Mouse (Mus musculus) left cerebral cortex, postnatal 36 days (tissue): ENCODE results near the gene Gins2. TPM values are rescaled to one million over a fixed set of nuclear protein-coding genes. Genes with fewer than 3 reads are reported as not detected.
A peak's percentile ranks its signal among the peaks of the same experiment; 100 is the strongest.

ENCODE experiments used
- DNase-seq, 2 experiments: peaks; one replicate each; pipeline ENCODE4 v3.0.0; 2021 to 2022; ENCODE audit warnings: low spot score in 2 of 2, mixed read lengths in 1 of 2
- intact Hi-C: fragments of 180-260 bp; cut with DNase I; formaldehyde crosslinking; loops from one replicate; pipeline ENCODE4 v1.15.1; 2025
- total RNA-seq, 2 experiments: library from RNA; stranded (reverse); gene quantifications; 2 replicates each; pipeline ENCODE4 v1.2.3; 2021

Gins2 gene
- total RNA-seq, 2 experiments from 2014 or later, result 0.74 to 1.8 TPM

DNA sequence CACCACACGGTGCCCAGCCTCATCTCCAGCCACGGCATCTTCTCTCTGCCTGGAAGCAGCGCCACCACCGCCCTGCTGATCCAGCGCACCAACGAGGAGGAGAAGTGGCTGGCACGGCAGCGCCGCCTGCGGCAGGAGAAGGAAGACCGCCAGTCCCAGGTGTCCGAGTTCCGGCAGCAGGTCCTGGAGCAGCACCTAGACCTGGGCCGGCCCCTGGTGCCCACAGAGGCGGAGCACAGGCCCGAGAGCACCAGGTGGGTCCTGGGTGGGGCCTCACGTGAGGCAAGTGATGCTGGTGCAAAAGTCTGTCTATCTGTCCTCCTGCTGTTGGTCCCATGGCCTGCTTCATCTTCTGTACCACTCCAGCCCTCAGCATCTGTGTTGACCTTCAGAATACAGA is 20.0 kb downstream of the Gins2 start:
- intact Hi-C loops, result no loop called here
- DNase-seq, result no peak

DNA sequence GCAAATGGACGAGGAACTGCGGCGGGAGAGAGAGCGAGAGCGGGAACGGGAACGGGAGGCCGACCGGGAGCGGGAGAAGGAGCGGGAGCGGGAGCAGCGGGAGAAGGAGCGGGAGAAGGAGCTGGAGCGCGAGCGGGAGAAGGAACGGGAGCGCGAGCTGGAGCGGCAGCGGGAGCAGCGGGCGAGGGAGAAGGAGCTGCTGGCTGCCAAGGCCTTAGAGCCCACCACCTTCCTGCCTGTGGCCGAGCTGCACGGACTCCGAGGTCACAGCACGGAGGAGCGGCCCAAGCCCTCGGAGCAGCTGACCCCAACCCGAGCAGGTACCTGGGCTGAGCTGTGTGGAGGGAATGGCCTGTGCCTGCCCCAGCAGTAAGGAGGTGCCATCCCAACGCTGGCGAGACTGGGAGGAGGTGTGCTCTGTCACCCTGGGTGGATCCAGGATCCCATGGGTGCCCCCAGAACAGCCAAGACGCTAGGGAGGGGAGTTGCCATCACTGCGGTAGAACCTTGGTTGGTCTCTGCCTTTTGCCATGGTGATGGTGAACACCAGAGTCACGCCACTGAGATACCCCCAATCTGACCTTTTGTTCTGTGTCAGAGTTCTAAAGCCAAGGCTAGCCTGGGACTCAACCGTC is 20.8 kb downstream of the Gins2 start:
- intact Hi-C loops, result no loop called here
- no peak for DNase-seq

DNA sequence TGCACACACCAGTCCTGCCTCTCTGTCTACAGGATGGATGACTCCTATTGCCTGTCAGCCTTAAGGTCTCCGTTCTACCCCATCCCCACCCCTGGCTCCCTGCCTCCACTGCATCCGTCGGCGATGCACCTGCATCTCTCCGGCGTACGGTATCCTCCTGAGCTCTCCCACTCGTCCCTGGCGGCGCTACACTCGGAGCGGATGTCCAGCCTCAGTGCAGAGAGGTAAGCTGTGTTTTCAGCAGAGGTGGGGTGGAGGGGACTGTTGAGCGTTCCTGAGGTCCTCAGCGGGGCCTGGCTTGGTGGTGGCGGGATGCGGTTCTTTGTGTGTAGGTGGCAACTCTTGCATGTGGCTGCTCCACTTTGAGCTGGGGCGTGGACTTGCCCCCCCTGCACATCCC is 21.4 kb downstream of the Gins2 start:
- DNase-seq, result no peak

DNA sequence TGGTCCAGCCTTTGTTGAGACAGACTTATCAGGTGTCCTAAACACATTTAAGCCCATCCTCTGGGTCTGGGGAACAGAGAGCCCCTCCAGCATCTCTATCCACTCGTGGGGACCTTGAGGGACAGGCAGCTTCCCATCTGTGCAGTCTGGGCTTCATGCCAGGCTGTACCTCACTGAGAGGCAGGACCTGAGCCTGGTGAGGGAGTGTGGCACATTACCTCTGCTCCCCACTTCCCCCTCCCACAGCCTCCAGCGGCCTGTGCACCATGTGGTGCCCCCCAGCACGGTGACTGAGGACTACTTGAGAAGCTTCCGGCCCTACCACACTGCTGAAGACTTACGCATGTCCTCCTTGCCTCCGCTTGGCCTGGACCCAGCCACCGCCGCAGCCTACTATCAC is 22.4 kb downstream of the Gins2 start:
- no peak for DNase-seq
- intact Hi-C loops, result no loop called here

More for the DNA sequence above, 21.4 kb downstream of the Gins2 start:
- intact Hi-C loops, result no loop called here

DNA sequence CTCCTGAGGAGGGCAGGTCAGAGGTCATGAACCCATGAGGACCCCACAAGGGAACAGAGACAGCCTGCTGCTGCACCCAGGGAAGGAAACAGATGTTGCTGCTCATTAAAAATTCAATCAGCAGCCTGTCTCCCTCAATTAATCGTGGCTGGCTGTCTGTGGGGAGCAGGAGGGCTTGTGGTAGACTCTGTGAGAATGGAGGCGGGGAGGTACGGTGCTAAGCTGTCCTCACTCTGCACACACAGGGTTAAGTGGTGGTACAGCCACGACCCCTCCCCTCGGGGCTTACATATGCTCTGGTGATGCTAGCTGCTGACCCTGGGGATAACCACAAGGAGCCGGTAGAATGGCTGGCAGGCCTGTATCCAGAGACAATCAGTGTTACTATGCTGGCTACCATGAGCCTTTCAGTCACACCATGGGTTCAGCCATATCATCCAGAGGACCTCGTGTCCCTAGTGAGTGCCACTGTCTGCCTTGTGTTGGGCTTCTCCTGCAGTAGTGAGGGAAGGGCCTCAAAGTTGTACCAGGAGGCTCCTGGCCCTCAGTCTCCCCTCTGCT is 23.9 kb downstream of the Gins2 start:
- no peak for DNase-seq
- intact Hi-C loops, result no loop called here

DNA sequence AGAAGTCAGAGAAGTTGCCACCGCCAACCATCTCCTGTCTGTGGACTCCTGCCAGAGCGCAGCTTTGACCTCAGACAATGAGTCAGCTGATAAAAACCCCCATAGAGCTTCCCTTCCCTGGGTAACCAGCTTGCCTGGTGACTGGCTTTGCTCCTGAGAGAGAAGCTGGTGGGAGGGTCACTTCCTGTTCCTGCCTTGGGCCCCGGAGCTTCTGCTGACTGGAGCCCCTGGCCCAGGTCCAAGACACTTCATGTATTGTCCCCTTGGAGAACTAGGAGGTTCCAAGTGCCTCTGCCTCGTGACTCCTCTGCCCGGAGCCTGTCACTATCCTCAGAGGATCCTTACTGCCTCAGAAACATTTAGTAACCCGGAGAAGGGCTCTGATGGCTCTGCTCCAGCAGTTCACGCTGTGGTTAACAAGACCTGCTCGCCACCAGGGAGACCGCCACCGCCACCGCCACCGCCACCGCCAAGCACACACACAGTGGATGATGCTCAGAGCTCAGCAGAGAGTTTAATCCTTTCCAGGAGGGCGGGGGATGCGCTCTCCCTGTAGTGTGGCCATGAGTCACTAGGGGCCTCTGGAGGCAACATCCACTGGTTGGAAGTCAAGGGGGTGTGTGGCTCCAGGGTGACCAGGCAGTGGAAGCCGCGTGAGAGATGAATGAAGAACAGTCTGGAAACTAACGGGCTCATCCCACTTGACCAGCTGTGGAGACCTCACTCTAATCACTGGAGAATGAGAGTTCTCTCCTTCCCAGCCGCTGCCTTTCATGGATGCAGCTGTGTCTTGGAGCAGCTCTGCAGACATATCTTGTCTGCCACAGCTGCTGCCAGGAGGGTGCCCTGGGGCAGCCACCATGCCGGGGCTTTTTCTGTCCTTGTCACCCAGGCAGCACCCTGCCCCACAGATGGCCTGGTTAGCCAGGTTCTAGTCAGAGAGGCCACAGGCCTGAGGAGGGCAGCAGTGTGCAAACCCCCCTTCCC is 25.0 kb downstream of the Gins2 start:
- DNase-seq, result peak in 1 of 2 experiments; percentile 62
- intact Hi-C loops, result loop anchor here (5.0 kb wide), 1 partner anchor 33 kb away; no protein-coding TSS in a partner anchor

DNA sequence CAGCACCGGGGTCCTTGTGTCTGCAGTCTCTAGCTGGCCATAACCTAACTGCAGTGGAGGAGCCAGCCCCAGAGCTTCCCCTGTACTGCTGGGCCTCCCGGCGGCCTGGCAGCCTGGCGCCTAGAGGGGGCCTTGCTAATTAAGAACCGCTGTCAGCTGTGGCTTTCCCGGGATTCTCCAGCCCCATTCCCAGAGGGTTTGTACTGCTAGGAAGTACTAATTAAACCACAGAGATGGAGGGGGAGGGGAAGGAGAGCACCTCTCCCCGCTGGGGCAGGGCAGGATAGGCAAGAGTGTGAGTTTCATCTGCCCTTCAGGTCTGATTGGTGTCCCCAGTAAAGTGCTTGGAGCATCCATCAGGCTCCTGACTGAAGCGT is 25.8 kb downstream of the Gins2 start:
- intact Hi-C loops, result loop anchor here (5.0 kb wide), 1 partner anchor 34 kb away; no protein-coding TSS in a partner anchor
- no peak for DNase-seq

DNA sequence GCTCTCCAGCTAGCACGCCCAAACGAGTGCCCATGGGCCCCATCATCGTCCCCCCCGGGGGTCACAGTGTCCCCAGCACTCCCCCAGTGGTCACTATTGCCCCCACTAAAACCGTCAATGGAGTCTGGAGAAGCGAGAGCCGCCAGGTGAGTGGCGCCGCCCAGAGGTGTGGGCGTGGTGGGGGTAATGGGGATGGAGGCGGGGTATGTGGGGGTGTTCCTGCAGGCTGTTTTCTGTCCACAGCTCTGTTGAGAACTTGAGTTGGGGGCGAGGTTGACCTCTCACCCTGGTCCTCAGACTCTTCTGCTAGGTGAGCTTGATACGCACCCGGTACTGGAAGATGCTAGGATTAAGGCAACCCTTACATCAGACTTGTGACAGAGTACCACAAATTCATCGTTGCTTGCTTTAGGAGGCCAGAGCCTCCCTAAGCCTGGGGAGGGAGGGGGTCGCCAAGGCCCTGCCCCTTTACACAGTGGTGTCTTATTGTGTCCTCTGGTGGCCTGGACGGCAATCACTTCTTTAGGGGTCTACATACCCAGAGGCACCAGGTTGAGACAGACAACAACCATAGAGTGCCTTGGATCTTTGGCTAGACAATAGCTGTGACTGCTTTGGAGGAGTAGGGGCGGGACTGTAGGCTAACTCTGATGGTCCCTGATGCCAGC is 26.3 kb downstream of the Gins2 start:
- intact Hi-C loops, result loop anchor here (5.0 kb wide), 1 partner anchor 34 kb away; no protein-coding TSS in a partner anchor
- DNase-seq, result no peak

DNA sequence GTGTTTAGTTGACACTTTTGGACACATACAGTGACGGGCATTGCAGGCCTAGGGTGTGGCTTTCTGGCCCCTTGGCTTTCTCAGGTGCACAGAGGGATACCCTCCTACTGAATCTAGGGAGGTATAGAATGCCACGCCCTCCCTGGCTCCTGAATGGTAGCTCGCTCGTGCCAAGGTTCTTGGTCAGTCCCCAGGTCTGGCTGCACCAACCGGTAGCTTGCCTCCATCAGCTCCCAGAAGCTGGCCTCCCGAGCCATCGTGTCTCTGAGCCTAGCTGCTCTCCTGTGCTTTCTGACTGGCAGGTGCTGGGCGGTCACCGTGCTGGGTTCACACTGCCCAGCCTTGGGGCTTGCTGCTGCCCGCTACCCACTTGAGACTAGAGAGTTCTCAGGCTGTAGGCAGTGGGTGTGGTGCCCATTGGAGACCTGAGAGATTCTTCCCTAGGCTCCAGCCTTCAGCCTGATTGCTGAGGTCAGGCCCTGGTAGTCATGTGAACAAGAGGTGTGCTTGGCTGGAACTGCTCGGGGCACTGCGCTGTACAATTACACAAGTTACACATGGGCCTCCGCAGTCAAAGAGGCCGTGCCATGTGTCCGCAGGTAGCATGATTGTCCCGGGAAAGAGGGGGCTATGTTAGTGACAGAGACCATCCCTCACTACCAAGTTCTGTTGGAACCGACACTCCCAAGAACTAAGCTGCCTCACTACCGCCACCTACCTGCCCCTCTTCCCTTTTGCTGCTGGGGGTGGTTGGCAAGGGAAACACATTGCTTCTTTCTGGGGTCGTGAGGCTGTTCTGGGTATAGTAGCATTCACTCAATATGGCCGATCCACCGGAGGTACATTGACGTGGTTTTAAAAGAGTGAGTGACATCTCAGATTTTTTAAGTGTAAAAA is 27.3 kb downstream of the Gins2 start:
- DNase-seq, result no peak
- intact Hi-C loops, result loop anchor here (5.0 kb wide), 1 partner anchor 36 kb away; no protein-coding TSS in a partner anchor

DNA sequence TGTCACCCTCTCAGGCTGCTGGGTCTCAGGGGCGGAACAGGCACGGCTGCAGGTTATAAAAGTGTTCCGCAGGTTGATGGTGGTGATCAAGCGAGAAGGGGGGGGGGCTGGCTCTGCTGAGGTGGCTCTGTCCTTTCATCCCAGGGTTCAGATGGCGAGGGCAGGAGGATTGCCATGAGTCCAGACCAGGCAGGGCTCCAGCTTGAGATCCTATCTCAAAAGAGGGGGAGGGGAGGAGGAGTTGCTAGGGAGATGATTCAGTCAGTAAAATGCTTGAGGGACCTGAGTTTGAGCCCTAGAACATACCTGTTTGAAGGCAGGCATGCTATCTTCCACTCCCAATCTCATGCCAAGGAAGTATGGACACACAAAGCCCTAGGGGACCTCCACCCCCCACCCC is 28.6 kb downstream of the Gins2 start:
- intact Hi-C loops, result loop anchor here (5.0 kb wide), 1 partner anchor 37 kb away; no protein-coding TSS in a partner anchor
- DNase-seq, result no peak

DNA sequence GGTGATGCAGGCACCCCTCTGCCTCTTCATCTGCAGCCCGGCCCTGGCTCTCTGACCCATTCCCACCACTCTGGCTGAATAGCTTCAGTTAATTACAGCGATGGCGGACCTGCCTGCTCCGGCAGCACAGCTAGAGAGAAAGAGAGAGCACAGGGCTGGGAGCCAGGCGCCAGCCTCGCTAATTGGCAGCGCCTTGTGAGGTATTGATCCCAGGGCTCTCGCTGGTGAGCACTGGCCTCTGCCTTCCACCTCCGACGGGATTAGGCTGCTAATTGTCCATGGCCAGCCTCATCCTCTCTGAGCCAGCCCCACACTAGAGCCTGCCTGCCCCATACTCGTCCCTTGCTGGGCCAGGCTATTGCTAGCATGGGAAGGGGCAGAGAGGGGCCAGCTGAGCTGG is 29.4 kb downstream of the Gins2 start:
- DNase-seq, result no peak
- intact Hi-C loops, result loop anchor here (5.0 kb wide), 1 partner anchor 38 kb away; no protein-coding TSS in a partner anchor

DNA sequence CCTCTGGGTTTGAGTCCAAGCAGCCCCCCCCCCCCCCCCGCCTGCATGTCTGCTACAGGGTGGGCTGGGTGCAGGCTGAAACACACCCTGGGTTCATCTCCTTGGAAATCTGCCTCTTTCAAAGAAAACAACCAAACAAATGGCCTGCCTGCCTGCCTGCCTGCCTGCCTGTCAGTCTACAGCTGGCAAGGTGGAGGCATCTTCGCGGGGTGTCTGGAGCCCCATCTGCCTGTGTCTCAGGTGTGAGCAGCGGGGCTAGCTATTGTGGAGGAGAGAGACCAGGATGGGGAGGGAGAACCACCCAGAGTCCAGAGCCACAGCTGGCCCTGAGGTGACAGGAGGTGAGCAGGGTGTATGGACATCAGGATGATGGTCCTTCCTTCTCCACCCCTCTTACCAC is 30.9 kb downstream of the Gins2 start:
- intact Hi-C loops, result no loop called here
- no peak for DNase-seq

DNA sequence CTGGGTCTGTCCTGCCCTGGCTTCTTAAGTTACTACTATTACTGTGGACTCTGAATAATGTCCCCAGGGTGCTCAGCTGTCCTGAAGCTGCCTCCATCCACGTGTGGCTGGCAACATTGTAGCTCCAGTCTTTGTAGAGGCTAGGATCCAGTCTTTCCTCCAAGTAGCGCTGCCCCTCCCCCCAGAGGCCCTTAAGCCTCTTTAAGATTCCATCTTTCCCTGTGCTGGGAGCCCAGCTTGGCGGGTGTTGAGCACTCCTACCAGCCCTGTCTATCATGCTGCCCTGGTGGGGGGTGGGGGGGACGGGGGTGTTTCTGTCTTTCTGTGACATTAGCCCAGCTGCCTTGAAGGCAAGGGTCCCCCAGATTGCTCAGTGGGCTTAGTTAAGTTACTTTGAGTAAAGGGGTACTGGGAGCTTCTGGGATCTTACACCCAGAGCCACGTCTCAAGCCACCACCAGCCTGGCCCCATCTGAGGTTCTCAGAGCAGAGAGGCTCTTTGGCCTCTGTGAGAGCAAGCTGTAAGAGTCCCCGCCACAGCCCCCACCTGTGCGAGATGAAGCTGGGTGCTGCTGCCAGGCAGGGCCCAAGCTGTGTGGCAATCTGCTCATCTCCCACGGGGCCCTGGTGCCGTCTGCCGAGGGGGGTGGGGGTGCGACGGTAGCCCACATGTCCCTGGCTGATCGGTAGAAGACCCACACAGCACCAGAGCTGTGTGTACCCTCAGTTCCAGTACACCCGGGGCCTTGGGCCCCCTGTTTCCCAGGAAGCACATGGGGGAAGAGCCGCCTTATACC is 31.7 kb downstream of the Gins2 start:
- DNase-seq, result peak; percentile 83 to 84
- intact Hi-C loops, result no loop called here

DNA sequence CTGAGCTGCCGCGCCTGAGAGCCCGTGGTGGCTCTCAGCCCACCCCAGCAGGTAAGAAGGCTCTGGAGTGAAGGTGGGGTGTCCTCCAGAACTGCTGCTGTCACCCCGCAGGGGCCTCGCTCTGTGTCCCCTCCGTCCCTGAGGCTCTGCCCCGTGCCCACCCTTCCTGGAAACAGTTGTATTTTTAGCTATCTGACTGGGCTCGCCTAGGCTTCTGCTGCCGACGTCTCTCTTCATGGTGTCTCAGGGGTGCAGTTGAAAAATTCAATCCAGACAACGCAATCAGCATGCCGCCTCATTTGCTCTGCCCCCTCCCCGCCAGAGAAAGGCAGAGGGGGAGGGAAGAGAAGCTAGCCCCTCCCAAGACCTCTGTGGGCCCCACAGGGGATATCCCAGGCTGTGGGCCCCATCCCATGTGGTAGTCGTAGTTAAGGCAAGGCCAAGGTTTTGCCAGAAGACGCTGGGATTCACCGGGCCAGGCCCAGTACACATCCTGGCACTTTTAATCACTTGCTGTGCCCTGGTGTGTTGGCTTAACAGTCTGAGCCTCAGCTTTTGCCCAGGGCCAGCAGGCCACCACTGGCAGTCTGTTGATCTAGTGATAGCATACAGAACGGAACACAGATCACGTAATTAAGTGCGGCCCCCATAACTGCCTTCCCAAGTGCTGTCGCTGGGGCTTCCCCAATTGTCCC is 32.8 kb downstream of the Gins2 start:
- no peak for DNase-seq
- intact Hi-C loops, result no loop called here

DNA sequence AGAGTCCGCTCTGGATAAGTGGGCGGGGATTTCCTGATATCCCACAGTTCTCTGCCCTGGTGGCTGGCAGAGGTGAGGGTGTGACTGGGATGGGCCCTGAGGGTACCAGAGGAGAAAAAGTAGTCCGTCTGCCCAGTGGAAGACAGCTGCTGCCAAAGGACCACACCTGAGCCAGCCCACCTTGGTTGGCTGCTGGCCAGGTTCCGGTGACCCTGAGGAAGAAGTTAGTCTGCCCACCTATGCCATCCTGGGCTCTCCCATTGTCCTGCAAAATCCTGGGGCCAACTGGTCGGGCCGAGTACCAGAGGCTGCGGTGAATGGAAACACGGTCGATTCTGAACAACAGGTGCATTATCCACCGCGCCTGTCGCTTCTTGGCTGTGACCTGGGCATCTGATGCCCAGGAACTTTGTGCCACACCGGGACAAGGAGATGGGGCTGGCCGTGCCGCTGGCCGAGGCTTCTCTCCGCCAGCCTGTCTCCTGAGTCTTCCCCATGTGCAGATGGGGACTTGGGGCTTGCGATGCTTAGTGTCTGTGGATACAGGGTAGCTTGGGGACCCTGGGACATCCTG is 34.6 kb downstream of the Gins2 start:
- intact Hi-C loops, result no loop called here
- DNase-seq, result no peak

DNA sequence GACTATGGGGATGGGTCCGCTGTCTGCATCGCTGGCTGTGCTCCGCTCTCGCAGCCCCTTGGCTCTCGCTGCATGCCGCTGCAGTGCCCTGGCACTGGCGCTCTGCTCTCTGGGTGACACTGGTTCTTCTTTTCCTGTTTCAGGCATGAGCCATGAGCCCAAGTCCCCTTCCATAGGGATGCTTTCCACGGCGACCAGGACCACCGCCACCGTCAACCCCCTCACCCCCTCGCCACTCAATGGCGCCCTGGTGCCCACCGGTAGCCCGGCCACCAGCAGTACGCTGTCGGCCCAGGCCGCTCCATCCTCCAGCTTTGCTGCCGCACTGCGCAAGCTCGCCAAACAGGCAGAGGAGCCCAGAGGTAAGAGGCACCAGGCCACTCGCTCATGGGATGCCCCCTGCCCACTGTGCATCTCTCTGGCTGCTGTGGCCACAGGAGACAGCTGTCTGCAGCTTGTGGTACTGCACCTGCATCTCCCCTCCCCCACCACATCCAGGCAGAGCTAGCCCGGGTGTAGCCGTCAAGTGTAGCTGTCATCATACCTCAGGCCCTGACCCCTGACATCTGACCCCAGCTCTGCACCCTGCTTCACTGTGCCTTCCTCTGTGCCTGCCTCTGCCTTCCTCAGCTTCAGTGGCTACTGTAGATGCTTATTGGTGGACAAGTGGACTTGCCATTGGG is 35.5 kb downstream of the Gins2 start:
- DNase-seq, result no peak
- intact Hi-C loops, result no loop called here

DNA sequence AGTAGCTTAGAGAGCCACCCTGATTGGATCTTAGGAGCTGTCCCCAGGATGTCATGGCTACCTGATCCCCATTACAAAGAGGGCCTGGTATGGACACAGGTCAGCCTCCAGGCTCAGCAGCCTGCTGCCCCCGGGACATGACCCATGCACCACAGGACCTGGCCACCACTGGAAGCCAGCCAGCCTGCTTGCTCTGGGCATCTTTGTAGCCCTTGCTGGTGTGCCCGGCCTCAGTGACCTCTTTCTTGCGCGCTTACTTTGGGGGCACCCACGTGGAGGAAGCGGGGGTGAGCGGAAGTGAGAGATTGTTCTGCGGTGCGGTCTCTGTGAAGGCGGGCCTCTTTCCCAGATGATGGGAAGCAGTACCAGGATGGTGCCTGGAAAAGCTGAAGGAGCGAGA is 36.6 kb downstream of the Gins2 start:
- peak in 1 of 2 experiments; percentile 17 for DNase-seq
- intact Hi-C loops, result no loop called here
